Mouse (Mus musculus) C2C12 (cell line): ENCODE results near the gene Ap1ar.

Experiments
- CTCF ChIP-seq: IDR thresholded peaks from one replicate; pipeline ENCODE4 v1.5.1; 2011; ENCODE audit not compliant: control insufficient read depth, insufficient read depth, insufficient read length
- MAX ChIP-seq: IDR thresholded peaks from one replicate; pipeline ENCODE4 v1.6.1; 2011; ENCODE audit warnings: mild to moderate bottlenecking, control low read depth
- MYOD1 ChIP-seq: IDR thresholded peaks from one replicate; pipeline ENCODE4 v1.6.1; 2011; ENCODE audit warnings: low read depth; ENCODE audit not compliant: control insufficient read depth, insufficient read length
- MYOG ChIP-seq: IDR thresholded peaks from one replicate; pipeline ENCODE4 v1.6.1; 2011; ENCODE audit not compliant: control insufficient read depth, insufficient read length; ENCODE audit errors: extremely low read depth
- USF1 ChIP-seq: IDR thresholded peaks from one replicate; pipeline ENCODE4 v1.6.1; 2011; ENCODE audit warnings: low read depth, mild to moderate bottlenecking, control low read depth, moderate library complexity

DNA sequence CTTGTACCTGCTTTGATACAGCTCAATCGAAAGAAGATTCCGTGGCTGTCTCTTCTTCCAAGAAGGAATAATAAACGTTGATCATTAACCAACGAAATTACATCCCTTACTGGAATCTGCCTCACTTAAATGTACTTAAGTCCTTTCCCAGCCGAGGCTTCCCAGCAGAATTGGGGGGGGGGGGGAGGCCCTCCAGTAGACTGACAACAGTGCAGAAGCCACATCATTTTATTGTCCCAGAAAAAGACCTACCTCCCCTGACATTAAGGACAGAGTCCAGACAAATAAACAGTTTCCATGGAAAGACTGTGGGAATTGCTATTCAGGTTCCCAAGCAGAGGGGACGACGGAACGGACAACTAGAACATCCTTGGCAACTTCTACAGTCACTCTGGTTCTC, 48.4 kb downstream of the Ap1ar start:
- TF ChIP-seq CTCF, result no peak
- TF ChIP-seq MYOG, result no peak
- no peak for TF ChIP-seq USF1
- no peak for TF ChIP-seq MAX
- no peak for TF ChIP-seq MYOD1
